Mouse (Mus musculus) CH12F3 (cell line): ENCODE data around the gene Ccndbp1.
"Not testable (repeated sequence)": the region's sequence is repeated elsewhere in the genome, so short reads cannot be mapped to it uniquely, and the experiment has no call there.

Experiments
- in situ Hi-C: fragments of 300-500 bp; cut with MboI; formaldehyde crosslinking; loops from 2 replicates; pipeline ENCODE4 v1.14.3; 2020; ENCODE audit warnings: low sequenced_read_pairs

Gene Ccndbp1

DNA sequence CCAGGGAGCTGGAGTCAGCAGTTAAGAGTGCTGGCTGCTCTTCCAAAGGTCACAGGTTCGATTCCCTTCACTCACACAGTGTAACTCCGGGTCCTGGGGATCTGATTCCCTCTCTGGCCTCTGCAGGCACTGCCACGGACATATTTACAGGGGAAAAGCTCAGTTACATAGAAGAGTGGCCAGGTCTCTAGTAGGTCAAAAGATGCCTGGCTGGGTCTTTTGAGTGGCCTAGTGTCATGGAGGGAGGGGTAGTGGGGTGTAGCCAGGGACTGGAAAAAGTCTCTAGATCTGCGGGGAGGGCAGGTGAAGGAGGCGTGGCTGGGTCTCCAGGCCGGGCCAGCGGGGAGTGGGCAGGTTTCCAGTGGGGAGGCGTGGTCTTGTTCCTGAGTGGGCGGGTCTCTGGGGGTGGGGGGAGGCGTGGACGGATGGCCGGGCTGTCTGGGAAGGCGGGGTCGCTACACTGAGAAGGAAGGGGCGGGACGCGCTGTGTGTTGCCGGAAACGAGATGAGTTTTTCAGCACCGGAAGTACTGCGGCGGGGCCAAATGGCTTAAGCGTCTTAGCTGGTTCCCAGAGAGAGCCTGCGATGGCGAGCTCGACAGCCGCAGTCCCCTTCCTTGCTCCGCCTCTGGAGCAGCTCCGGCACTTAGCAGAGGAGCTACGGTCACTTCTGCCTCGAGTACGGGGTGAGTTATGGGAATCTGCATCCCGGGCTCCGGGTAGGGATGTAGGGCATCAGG is at the start of gene Ccndbp1:
Gene Ccndbp1 (plus strand): TSS at position 479 of the 739 bp plus-strand sequence.
- in situ Hi-C loops = no loop called here

DNA sequence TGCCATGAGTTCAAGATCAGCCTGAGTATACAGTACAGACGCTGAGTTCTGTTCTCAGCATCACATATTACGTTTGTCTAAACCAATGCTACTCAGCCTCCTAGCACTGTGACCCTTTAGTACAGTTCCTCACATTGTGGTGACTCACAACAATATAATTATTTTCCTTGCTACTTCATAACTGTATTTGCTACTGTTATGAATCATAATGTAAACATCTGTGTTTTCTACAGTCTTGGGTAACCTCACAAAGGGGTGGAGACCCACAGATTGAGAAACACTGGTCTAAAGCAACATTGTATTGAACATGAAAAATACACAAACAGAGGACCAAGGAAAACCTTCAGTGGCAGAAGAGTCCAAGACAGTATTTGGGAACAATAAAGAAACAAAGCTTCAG is 48.8 kb upstream of the Ccndbp1 start:
- in situ Hi-C loops = no loop called here

DNA sequence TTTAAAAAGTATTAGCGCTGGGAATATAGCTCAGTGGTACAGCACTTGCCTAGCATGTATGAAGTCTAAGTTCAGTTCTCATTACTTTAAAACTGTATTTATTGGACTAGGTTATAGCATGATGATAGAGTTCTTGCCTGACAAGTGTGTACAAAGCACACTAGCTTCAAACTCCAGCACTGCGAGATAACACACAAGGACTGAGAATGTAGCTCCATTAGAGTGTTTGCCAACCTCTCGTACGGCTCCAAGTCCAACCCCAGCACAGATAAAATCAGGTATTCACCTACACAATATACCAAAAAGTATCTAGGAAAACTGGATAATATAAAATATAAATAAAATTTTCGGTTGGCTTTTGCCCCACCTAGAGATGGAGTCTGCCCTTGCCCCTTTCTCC is 48.4 kb upstream of the Ccndbp1 start:
- in situ Hi-C loops = no loop called here

DNA sequence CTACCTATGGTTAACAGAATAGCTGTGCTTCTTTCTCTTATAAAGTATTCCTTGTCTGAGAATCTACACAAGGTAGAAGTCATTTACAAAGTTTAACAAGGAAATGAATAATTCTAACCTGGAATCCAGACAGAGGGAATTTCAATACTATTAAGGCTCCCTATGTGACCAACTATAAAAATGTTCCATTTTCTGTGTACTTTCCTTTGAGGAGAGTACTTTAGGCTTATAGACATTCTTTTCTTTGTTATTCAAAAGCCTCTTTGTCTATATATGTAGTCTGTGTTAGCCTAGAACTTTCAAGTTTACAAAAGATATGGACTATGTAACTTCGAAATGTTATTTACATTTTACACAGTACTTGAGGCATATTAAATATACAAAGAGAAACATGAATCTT is 47.9 kb upstream of the Ccndbp1 start:
- in situ Hi-C loops = no loop called here

DNA sequence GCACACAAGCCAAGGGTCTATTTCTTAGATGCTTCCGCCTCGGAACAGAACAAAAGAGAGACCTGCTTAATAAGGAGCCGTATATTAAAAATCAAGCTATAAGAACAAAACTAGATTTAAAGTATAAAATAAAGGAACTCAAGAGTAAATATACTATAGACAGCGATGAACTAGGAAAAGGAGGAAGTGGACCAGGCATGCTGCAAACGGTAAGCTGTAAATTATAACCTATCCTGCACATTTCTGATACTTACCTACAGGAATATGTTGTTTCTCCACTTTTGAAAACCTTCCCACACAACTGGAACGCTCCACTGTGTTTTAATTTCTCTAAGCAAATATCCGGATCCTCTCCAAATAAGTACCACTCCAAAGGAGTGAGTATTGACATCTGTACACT is 45.1 kb upstream of the Ccndbp1 start:
- in situ Hi-C loops = no loop called here

DNA sequence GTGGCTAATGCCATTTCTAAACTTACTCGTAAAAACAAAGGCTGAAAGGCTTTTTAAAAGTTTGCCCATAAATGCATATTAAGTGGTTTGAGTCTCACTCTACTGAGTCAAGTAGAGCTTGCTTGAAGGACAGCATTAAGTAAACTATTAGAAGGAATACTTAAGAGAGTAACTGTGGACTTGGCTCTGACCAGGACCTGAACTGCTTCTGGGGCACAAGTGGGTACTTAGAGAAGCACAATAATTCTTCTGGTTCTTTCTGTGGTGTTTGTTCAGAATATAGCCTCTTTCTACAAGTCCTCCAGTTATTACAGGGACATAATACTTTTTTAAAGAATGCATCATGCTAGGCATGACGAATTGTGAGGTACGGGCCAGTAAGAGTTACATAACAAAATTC is 42.7 kb upstream of the Ccndbp1 start:
- in situ Hi-C loops = no loop called here

DNA sequence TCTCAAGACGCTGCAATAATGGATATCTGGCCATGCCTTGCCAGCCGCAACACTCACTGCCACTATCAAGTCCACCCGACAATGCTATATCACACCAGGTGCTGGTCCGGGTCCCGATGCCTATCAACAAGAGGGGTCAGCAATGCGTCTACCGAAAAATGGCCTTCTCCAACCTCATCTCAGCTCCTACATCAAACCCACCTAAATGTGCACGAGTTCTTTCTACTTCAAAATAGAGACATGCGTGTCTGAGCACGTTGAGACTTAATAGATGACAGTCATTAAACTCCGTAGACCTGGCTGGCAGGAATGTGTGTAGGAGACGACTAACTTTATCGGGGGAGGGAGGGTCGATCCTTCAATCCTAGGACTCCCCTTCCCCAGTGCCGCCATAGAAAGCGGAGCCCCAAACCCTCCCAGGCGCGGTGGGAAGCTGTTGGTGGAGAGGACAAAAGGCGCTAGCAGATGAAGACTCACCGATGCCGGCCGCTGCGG is 38.1 kb upstream of the Ccndbp1 start:
- in situ Hi-C loops = no loop called here

DNA sequence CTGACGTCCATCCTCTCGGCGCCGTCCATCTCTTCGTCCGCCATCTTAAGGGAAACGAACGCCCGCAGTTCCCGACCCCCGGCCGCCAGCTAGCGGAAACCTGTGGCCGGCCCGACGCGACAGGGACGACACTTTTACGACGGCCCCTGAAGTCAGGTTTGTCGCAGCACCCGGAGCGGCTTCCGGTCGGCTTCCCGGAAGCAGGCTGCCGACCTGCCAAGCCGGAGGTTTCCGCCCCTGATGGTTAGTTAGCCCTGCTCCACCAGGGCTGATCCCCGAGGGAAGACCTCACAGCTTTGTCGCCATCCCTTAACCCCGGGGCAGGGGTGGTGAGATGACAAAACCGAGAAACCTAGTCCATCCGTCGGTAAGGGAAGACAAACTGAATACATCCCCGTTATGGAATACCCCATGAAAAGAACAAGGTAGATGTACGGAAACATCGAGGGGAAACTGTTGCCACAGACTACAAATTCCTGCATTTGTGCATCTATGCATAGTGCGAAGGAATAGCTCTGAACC is 37.6 kb upstream of the Ccndbp1 start, which contains the start of gene Ubr1:
Gene Ubr1 (minus strand): TSS at position 157 of the 522 bp plus-strand sequence.
- in situ Hi-C loops = no loop called here

DNA sequence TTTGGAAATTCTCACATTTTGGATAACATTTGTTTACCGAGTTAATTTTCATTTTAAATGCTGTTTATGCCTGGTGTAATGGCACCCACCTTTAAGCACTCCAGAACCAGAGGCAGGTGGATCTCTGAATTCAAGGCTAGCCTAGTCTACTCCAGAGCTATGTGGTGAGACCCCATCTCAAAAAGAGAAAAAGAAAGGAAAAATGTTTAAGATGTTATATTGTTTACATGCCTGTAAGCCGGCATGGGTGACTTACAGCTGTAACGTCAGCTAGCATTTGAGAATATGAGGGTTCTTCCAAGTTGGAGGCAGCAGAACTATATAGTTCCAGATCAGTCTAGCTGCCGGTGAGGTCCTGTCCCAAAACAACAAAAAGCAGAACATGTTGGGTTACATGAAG is 36.4 kb upstream of the Ccndbp1 start:
- in situ Hi-C loops = no loop called here

DNA sequence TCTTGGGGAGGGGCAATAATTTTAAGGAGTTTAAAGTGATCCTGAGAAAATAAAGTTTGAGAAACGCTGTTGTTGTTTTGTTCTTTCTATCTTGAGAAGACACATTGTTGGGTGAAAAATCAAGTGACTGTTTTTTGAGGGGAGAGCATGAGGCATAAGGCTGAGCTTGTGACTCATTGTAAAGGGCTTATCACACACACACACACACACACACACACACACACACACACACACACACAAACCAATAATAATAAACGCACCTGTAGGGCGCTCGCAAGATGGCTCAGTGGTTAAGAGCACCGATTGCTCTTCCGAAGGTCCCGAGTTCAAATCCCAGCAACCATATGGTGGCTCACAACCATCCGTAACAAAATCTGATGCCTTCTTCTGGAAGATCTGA is 35.9 kb upstream of the Ccndbp1 start:
- in situ Hi-C loops = not testable (repeated sequence)

DNA sequence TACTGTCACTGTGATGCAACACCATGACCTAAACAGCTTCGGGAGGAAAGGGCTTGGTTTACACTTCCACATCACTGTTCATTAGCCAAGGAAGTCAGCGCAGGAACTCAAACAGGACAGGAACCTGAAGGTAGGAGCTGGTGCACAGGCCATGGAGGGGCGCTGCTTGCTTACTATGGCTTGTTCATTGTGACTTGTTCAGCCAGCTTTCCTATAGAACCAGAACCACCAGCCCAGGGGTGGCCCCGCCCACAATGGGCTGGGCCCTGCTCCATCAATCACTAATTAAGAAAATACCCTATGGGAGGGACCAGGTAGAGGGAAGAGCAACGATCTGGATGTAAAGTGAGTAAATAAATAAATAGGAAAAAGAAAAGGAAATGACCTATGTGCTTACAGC is 35.2 kb upstream of the Ccndbp1 start:
- in situ Hi-C loops = no loop called here

DNA sequence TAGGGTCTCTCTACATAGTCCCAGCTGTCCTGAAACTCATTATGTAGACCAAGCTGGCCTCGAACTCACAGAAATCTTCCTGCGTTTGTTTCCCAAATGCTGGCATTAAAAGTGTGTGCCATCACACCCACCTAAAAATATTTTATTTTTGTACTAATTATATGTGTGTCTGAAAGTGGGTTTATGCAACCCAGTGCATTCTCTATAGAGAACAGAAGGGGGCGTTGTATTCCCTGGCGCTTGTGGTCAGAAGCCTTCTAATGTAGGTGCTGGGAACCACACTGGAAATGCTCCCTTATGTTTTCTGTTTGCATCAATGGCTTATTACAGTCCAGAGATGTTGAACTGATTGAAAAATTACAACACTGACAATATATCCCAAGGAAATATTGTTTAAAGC is 31.9 kb upstream of the Ccndbp1 start:
- in situ Hi-C loops = no loop called here

DNA sequence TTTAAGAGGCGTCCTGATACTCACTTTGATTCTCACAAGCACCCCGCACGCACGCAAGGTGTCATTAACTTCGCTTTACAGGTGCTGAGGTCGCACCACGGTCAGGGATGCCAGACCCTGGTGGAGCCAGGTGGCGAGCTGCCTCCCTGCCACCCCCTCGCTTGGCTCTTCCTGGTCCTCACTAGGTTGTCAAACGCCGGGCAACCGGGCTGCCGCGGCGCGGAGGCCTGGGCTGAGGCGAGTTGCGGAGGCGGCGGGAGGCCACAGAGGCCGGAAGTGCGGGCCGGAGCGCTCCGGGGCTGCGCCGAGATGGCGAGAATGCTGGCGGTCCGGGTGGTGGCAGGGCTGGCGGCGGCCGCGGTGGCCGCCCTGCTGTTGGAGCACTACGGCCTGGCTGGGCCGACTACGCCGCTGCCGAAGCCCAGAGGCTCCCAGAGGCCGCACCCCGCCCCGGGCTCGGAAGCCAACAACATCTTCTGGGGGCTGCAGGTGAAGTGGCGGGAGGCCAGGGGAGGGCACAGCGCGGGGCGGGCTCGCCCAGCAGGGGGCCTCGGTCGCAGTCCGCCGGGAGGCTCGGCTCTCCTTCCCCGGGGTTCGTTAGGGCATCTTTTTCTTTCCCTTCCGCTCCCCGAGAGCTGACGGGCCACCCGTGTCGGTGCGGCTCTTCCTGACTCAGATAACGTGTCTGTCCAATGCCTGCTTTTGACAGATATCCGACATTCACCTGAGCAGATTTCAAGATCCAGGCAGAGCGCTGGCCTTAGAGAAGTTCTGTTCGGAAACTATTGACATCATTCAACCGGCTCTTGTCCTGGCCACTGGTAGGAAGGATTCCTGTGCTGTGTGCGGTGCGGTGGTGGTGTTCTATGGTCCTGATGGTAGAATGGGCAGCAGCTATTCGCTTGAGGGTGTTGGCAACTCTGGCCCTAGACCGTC is 30.9 kb upstream of the Ccndbp1 start, which contains the start of gene Tmem62:
Gene Tmem62 (plus strand): TSS at position 28 of the 936 bp plus-strand sequence.
- in situ Hi-C loops = no loop called here

DNA sequence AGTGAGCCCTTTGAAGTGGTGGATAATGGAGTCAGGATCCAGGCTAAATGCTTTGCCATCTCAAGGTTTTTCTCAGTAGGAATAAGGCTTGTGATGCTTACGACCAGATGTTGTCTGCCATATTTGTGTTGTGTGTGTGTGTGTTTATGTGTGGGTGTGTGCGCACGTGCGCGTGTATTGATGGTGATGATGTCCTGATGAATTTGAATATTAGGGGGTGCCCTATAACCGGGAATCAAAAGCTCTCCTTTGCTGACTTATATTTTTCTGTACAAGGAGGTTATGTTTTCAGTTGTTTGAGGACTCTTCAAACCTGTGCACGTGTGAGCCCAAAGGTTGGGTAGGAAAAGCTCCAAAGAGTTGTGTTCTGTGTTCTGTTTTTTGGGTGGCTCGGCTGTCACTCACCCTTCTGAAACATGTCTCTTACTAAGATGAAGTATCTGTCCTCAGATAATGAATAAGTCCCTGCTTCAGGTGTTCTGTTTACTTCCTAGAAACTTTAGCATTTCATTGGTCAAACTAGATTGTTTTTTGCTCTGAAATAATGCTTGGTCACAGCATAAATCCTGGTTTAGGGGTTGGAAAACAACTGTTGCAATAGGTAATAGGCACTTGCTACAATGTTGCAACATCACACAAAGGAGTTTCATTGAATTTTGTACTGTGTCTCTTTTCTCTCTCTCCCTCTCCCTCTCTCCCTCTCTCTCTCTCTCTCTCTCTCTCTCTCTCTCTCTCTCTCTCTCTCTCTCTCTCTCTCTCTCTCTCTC is 30.1 kb upstream of the Ccndbp1 start:
- in situ Hi-C loops = no loop called here

DNA sequence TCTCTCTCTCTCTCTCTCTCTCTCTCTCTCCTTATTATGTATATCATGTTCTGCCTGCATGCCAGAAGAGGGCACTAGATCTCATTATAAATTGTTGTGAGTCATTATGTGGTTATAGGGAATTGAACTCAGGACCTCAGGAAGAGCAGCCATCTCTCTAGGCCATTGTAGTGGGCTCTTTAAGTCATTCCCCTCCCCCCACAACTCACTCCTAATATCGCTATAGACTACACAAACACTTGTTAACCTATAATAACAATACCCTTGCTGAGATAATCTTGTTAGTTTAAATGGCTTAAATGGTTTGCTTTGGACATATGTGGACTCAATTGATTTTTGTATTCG is 29.5 kb upstream of the Ccndbp1 start:
- in situ Hi-C loops = no loop called here

DNA sequence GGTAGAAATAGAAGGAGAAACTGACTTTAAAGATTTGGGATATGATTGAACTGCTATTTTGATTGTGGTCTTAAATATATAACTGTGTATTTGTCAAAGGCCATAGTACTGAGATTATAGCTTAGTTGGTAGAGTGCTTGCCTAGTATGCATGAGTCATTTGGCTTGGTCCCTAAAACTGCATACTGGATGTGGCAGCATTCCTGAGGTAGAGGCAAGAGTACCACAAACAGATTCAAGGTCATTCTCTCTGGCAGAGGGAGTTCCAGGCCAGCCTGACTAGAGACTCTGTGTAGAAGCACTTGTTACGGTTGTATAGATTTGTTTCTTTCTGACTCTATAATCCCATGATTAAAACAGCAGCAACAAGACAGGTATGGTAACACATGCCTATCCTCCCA is 28.4 kb upstream of the Ccndbp1 start:
- in situ Hi-C loops = no loop called here

DNA sequence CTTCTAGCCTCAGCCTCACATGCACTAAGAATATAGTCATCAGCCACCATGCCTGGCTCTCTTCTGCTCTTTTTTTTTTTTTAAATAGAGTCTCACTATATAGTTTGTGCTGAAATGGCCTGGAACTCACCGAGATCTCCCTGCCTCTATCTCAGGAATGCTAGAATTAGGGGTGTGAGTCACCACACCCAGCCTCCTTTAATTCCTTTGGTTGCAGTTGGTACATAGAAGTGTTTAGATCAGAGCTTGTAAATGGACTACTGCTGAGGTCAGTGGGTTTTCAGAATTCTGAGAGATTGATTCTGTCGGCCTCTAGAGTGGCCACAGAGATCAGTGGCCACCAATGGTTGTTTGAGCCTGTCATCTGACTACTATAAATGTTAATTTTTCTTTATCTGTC is 27.3 kb upstream of the Ccndbp1 start:
- in situ Hi-C loops = no loop called here

DNA sequence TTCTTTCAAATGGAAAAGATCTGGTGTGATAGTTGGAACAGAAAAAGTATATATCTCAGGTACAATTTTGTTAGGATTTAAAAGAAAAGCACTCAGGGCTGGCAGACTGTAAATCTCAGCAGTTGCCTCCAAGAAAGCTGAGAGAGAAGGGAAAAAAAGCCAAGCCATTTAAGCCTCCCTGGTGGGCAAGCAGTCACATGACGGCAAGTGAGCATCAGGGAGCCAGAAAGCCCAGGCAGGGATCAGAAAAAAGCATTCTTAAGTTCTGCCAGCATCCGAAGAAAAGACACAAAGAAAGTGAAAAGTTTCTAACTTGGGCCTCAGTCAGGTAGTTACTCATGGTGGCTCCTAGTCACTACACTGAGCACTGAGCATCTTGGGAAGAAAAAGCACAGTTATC is 24.6 kb upstream of the Ccndbp1 start:
- in situ Hi-C loops = no loop called here

DNA sequence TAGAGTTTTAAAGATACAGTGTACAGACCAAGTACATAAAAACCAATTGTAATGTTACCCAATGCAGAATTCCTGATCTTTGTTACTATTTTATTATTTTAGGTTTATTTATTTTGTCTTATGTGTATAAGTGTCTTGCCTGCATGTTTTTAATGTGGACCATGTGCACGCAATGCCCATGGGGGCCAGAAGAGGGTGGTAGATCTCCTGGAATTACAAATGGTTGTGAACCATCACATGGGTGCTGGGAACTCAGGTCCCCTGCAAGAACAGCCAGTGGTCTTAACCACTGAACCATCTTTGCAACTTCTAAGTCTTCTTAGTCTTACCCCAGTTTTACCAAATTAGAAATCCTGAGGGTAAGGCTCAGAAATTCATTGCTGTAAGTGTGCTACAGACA is 23.0 kb upstream of the Ccndbp1 start:
- in situ Hi-C loops = no loop called here

DNA sequence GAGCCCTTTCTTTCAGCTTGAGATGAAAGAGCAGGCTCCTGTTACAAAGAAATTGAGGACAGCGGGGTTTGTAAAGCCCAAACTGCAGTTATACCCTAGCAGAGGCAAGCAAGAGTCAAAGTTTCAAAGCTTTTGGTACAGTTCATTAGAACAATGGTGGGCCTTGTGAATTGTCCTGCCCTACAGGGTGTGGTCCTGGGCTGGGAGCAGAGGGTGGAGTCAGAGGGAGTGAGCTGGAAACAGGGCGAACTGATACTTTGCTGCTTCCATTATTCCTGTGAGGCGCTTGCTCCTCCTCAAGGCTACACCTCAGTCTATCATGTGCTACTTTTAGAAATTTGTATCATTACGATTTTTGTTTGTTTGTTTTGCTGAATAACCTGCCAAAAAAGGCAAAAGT is 17.0 kb upstream of the Ccndbp1 start:
- in situ Hi-C loops = no loop called here

DNA sequence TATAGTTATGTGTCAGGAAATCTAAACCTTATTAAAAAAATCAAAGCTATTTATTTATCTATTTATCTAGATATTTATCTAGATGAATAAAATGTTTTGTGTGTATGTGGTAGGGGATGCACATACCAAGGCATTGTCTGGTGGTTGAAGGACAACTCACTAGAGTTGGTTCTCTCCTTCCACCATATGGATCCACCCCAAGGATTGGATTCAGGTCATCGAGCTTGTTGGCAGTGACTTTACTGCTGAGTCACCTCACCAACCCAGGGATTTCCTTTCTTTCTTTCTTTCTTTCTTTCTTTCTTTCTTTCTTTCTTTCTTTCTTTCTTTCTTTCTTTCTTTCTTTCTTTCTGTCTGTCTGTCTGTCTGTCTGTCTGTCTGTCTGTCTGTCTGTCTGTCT is 11.6 kb upstream of the Ccndbp1 start:
- in situ Hi-C loops = not testable (repeated sequence)
